Mouse (Mus musculus): ENCODE measurements around the gene Lrrc74b. TPM values are rescaled to one million over a fixed set of nuclear protein-coding genes. Genes with fewer than 3 reads are reported as not detected.
"Not testable (repeated sequence)": the region's sequence is repeated elsewhere in the genome, so short reads cannot be mapped to it uniquely, and the experiment has no call there.

The Lrrc74b gene
- total and polyA plus RNA-seq, 2 experiments from 2014 or later: 2.0 to 2.3 TPM

DNA sequence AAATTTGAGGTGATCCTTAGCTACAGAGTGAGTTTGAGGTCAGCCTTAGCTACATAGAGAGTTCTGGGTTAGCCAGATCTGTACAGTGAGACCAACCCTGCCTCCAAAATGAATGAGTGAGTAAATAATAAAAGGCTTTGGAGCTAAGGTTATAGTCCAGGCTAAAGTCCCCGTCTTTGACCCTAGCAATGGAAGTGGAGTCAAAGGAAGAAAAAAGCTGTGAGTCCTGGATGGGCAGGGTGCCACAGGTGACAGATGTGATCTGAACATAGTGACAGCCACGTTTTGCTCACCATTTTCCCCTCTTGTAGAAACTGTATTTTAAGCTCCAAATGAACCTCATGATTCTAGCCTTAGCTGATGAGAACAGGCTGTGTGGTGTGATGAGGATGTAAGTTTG lies 42.1 kb downstream of the Lrrc74b start:
- TF ChIP-seq CTCF (IDR thresholded peaks at IDR 0.05; ENCODE audit: low read depth): no peak
- no peak overlapping the region for H3K27ac ChIP-seq
- ATAC-seq (no peak), DNase-seq (ENCODE audit: low spot score) (no peak)
- H3K27me3 ChIP-seq (ENCODE audit: insufficient read depth, low read length): no peaks in the 10 kb centered on the region
- H3K4me1 ChIP-seq (ENCODE audit: insufficient read depth, low read length): no peaks in the 10 kb centered on the region
- no peak overlapping the region for H3K9ac ChIP-seq (replicated peaks; ENCODE audit: low read length)
- H3K9me3 ChIP-seq (ENCODE audit: low read length): no peaks in the 10 kb centered on the region
- no peak overlapping the region for H3K4me3 ChIP-seq (ENCODE audit: low read length)
- 76% methylated on average over 2 of the region's 2 CpGs for WGBS
- peaks cover 76% of the 10 kb centered on the region for H3K36me3 ChIP-seq (ENCODE audit: insufficient read depth, low read length)
- H3K4me2 ChIP-seq (ENCODE audit: low read depth, low read length): no peak overlapping the region

DNA sequence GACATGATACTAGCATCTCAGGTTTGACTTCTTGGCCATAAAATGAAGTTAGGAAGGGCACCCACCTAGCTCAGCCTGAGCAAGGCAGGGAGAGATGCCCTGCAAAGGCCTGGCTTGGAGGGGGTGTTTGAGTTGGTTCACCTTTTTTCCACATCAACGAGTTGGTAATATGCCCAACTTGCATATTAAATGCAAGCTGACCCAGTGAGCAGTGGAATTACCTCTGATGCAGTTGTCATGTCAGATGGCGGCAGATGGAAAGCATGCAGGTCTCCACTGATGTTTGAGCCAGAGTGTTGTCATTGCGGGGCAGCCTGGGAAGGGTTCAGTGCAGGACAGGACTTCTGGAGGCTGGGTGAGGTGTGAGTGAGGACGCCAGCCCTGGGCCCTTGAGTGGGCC lies 49.6 kb downstream of the Lrrc74b start:
- Histone ChIP-seq H3K4me3 (ENCODE audit: low read length) (no peak overlapping the region), H3K4me1 (ENCODE audit: insufficient read depth, low read length) (peaks cover 13% of the 10 kb centered on the region), H3K4me2 (ENCODE audit: low read depth, low read length) (no peak overlapping the region), H3K27ac (no peak overlapping the region), H3K27me3 (ENCODE audit: insufficient read depth, low read length) (no peaks in the 10 kb centered on the region), H3K9ac (replicated peaks; ENCODE audit: low read length) (no peak overlapping the region), H3K9me3 (ENCODE audit: low read length) (no peaks in the 10 kb centered on the region), H3K36me3 (ENCODE audit: insufficient read depth, low read length) (peaks cover 24% of the 10 kb centered on the region)
- no peak for TF ChIP-seq CTCF (IDR thresholded peaks at IDR 0.05; ENCODE audit: low read depth)
- no peak for DNase-seq (ENCODE audit: low spot score)
- WGBS: 79% methylated on average over 4 of the region's 4 CpGs
- ATAC-seq: no peak

DNA sequence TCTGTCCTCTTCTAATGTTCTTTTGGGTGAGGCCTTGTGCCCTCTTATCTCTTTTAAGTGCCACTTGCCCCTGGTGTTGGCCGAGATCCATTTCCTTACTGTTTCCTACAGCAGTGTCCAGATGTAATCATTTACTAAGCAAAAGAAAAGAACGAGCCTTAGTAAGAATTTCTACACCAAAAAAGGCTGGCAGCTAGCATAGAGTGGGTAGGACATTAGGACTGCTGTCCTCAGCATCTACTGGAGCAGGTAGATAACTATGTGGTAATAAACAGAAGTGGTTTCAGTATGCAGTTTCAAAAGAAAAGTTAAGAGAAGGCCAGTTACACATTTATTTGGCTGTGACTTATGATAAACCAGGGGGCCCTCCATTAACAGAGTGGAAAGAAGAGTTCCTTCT lies 50.4 kb downstream of the Lrrc74b start:
- DNase-seq (ENCODE audit: low spot score): no peak
- H3K4me1 ChIP-seq (ENCODE audit: insufficient read depth, low read length): peaks cover 13% of the 10 kb centered on the region
- no peaks in the 10 kb centered on the region for H3K9me3 ChIP-seq (ENCODE audit: low read length)
- no peak for ATAC-seq
- no peaks in the 10 kb centered on the region for H3K27me3 ChIP-seq (ENCODE audit: insufficient read depth, low read length)
- no peak overlapping the region for H3K4me2 ChIP-seq (ENCODE audit: low read depth, low read length)
- H3K27ac ChIP-seq: no peak overlapping the region
- 81% methylated on average over 2 of the region's 2 CpGs for WGBS
- no peak for TF ChIP-seq CTCF (IDR thresholded peaks at IDR 0.05; ENCODE audit: low read depth)
- no peak overlapping the region for H3K4me3 ChIP-seq (ENCODE audit: low read length)
- H3K36me3 ChIP-seq (ENCODE audit: insufficient read depth, low read length): peaks cover 17% of the 10 kb centered on the region
- 0 out of 2 replicates have a peak overlapping the region, but pooled peaks have one; percentile 21 for H3K9ac ChIP-seq (replicated peaks; ENCODE audit: low read length)

DNA sequence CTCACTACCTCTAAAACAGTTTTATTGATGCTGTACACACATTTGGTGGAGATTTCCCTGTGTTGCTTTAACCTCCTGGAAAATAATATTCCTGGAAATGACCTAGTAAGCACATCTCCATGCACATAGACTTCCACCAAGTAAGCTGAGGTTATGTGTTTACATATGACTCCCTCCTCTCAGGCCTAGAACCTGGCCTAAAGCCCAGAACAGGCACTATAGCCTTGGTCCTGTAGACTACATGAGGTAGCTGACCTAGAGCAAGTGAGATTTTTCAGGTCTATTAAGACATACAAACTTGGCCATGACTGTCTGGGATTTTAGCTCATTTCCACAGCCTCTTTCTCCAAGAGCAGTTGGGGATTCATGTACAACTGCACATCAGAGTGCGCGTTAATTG lies 50.9 kb downstream of the Lrrc74b start:
- Histone ChIP-seq H3K4me1 (ENCODE audit: insufficient read depth, low read length) (peaks cover 13% of the 10 kb centered on the region), H3K27me3 (ENCODE audit: insufficient read depth, low read length) (no peaks in the 10 kb centered on the region), H3K36me3 (ENCODE audit: insufficient read depth, low read length) (peaks cover 17% of the 10 kb centered on the region), H3K4me2 (ENCODE audit: low read depth, low read length) (peak overlapping the region; percentile 84), H3K9ac (replicated peaks; ENCODE audit: low read length) (no peak overlapping the region; the same call in 1 of the 2 replicates), H3K9me3 (ENCODE audit: low read length) (no peaks in the 10 kb centered on the region), H3K27ac (no peak overlapping the region), H3K4me3 (ENCODE audit: low read length) (peak overlapping the region; percentile 83; the same call in 1 of the 2 replicates)
- no peak for DNase-seq (ENCODE audit: low spot score)
- WGBS: 96% methylated on average over 2 of the region's 2 CpGs
- no peak for ATAC-seq
- no peak for TF ChIP-seq CTCF (IDR thresholded peaks at IDR 0.05; ENCODE audit: low read depth)

- H3K4me3 ChIP-seq (ENCODE audit: low read length): peak overlapping the region; percentile 83
- H3K4me2 ChIP-seq (ENCODE audit: low read depth, low read length): peak overlapping the region; percentile 84
- peaks cover 17% of the 10 kb centered on the region for H3K36me3 ChIP-seq (ENCODE audit: insufficient read depth, low read length)
- H3K9me3 ChIP-seq (ENCODE audit: low read length): no peaks in the 10 kb centered on the region
- no peaks in the 10 kb centered on the region for H3K27me3 ChIP-seq (ENCODE audit: insufficient read depth, low read length)
- no peak for TF ChIP-seq CTCF (IDR thresholded peaks at IDR 0.05; ENCODE audit: low read depth)
- peak overlapping the region; percentile 85 for H3K9ac ChIP-seq (replicated peaks; ENCODE audit: low read length)
- no peak for ATAC-seq
- peaks cover 13% of the 10 kb centered on the region for H3K4me1 ChIP-seq (ENCODE audit: insufficient read depth, low read length)
- peak overlapping the region; percentile 93 for H3K27ac ChIP-seq
- WGBS: 8% methylated on average over 9 of the region's 9 CpGs
- peak; percentile 10 for DNase-seq (ENCODE audit: low spot score)
Observed at GRCm38 (mm10) chr16:17509240-17509597, 51.8 kb downstream of the Lrrc74b start.

GRCm38 (mm10) chr16:17508546-17509239 lies 52.4 kb downstream of the Lrrc74b start, which contains the start of gene Lztr1:
Lztr1 (plus strand) TSS chr16:17508688.
- DNase-seq (ENCODE audit: low spot score) (peak; percentile 95), ATAC-seq (peak; percentile 96)
- H3K36me3 ChIP-seq (ENCODE audit: insufficient read depth, low read length): peaks cover 15% of the 10 kb centered on the region
- H3K4me2 ChIP-seq (ENCODE audit: low read depth, low read length): peak within 1 kb of the TSS; percentile 84
- H3K9ac ChIP-seq (replicated peaks; ENCODE audit: low read length): peak within 1 kb of the TSS; percentile 85
- no peaks in the 10 kb centered on the region for H3K27me3 ChIP-seq (ENCODE audit: insufficient read depth, low read length)
- peak within 1 kb of the TSS; percentile 83 for H3K4me3 ChIP-seq (ENCODE audit: low read length)
- WGBS: under 1% methylated on average over 50 of the region's 50 CpGs
- peaks cover 13% of the 10 kb centered on the region for H3K4me1 ChIP-seq (ENCODE audit: insufficient read depth, low read length)
- TF ChIP-seq CTCF (IDR thresholded peaks at IDR 0.05; ENCODE audit: low read depth): peak; percentile 35; the same call in 1 of the 2 replicates
- H3K27ac ChIP-seq: peak within 1 kb of the TSS; percentile 93
- H3K9me3 ChIP-seq (ENCODE audit: low read length): no peaks in the 10 kb centered on the region

DNA sequence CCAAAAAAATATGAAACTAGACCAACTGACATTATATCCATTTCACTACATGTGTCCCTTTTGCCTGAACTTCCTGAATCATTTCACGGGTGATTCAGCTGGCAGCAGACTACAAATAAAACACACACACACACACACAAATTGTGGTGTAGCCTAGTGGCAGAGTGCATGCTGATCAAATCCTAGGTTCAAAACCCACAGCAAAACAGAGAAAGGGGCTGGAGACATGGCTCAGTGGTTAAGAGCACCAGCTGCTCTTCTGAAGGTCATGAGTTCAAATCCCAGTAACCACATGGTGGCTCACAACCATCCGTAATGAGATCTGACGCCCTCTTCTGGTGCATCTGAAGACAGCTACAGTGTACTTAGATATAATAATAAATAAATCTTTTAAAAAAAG lies 53.0 kb downstream of the Lrrc74b start:
- peak; percentile 14 for ATAC-seq

More for the DNA sequence above, 53.0 kb downstream of the Lrrc74b start:
- TF ChIP-seq CTCF (IDR thresholded peaks at IDR 0.05; ENCODE audit: low read depth): peak; percentile 42; the same call in 1 of the 2 replicates
- peaks cover 13% of the 10 kb centered on the region for H3K4me1 ChIP-seq (ENCODE audit: insufficient read depth, low read length)
- peak overlapping the region; percentile 83 for H3K4me3 ChIP-seq (ENCODE audit: low read length)
- 24% methylated on average over 3 of the region's 3 CpGs for WGBS
- not testable (repeated sequence) for H3K9me3 ChIP-seq (ENCODE audit: low read length); H3K27me3 ChIP-seq (ENCODE audit: insufficient read depth, low read length); DNase-seq (ENCODE audit: low spot score); H3K36me3 ChIP-seq (ENCODE audit: insufficient read depth, low read length)
- peak overlapping the region; percentile 84 for H3K4me2 ChIP-seq (ENCODE audit: low read depth, low read length)
- peak overlapping the region; percentile 93 for H3K27ac ChIP-seq
- peak overlapping the region; percentile 85 for H3K9ac ChIP-seq (replicated peaks; ENCODE audit: low read length)
